Mouse (Mus musculus) spleen, adult 2 months (tissue): ENCODE data around the gene Zcchc4. TPM values are rescaled to one million over a fixed set of nuclear protein-coding genes. Genes with fewer than 3 reads are reported as not detected.

Source experiments
- DNase-seq, 2 experiments: peaks; one replicate each; pipeline versions ENCODE4 v3.0.0 to v3.0.0-alpha.2; 2012 to 2021; ENCODE audit warnings: low spot score in 2 of 2, low read depth in 1 of 2
- H3K27ac ChIP-seq: fragments of 200-500 bp; 2 replicates; pipeline ENCODE4 v1.5.1; 2012; ENCODE audit warnings: low read length, inconsistent platforms; ENCODE audit not compliant: insufficient read depth
- H3K27me3 ChIP-seq: fragments of 200-500 bp; 2 replicates; pipeline ENCODE4 v1.6.1; 2012; ENCODE audit warnings: mild to moderate bottlenecking, moderate library complexity, low read length, inconsistent platforms; ENCODE audit not compliant: control insufficient read depth, insufficient read depth
- H3K36me3 ChIP-seq: fragments of 200-500 bp; 2 replicates; pipeline ENCODE4 v1.6.1; 2012; ENCODE audit warnings: mild to moderate bottlenecking, low read length, inconsistent platforms; ENCODE audit not compliant: control insufficient read depth, insufficient read depth
- H3K4me1 ChIP-seq: fragments of 200-500 bp; 2 replicates; pipeline ENCODE4 v1.6.1; 2011; ENCODE audit warnings: inconsistent platforms; ENCODE audit not compliant: control insufficient read depth, insufficient read depth, insufficient read length
- H3K4me3 ChIP-seq: fragments of 200-500 bp; 2 replicates; pipeline ENCODE4 v1.5.1; 2011; ENCODE audit warnings: mild to moderate bottlenecking, inconsistent platforms; ENCODE audit not compliant: insufficient read depth, insufficient read length; ENCODE audit errors: extremely low read depth
- CTCF ChIP-seq: fragments of 200-500 bp; IDR thresholded peaks from 2 replicates; pipeline ENCODE4 v1.5.1; 2011; ENCODE audit warnings: mild to moderate bottlenecking, inconsistent platforms; ENCODE audit not compliant: insufficient read depth, insufficient read length, insufficient replicate concordance; ENCODE audit errors: extremely low read depth
- POLR2A ChIP-seq: fragments of 200-500 bp; IDR thresholded peaks from 2 replicates; pipeline ENCODE4 v1.6.1; 2011; ENCODE audit warnings: low read depth, low read length, inconsistent platforms
- WGBS: fragments of 180-500 bp; shearing (Covaris S2); methylation state at CpG from one replicate; pipeline ENCODE4 v1.1.7; 2018; 5-methylcytosine and 5-hydroxymethylcytosine counted together
- polyA plus RNA-seq: library from polyadenylated mRNA; depleted of rRNA; stranded (reverse); fragments of >200 nt; gene quantifications from 2 replicates; pipeline ENCODE4 v1.2.3, GENCODE M21; 2012

Zcchc4 gene
- polyA plus RNA-seq, 1 experiment: 5.0 TPM

DNA sequence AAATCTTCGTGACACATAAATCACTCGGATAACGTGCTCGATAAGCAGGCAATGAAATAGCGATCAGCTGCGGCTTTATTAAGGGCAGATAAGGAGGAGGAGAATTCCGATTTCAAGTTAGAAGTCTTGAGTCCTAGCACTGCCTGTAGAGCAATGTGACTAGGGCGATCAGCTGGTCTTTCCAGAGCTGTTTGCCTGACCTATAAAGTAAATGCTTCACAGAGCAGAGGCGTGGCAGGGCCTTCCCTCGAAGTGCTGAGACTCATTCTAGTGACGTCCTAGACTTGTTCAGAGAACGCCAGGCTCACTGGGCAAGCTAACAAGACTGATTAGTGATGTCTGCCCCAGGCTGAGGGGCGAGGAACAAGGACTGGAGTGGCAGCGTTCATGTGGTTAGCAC lies 35.8 kb downstream of the Zcchc4 start:
- Histone ChIP-seq H3K27ac (no peak overlapping the region), H3K4me3 (no peak overlapping the region), H3K4me1 (no peaks in the 10 kb centered on the region), H3K36me3 (peaks cover 16% of the 10 kb centered on the region), H3K27me3 (no peaks in the 10 kb centered on the region)
- no peak for DNase-seq
- 91% methylated on average over 14 of the region's 14 CpGs for WGBS
- TF ChIP-seq CTCF: no peak

DNA sequence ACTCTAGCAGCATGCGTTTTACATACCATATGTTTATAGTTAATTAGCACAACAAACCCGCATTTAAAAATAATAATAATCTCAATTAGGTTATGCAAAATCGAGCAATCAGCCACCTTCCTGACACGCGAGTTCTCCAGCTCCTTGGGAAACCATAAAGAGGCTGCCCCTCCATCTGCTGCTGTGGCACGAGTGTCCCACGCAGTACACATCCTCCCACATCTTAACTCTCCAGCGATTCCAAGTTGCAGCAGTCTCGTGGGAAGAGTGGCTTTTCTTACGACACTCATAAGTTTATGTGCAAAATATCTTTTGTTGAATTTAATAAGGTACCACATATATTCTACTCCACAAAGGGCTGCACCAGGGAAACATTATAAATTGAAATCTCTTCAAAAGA lies 37.2 kb downstream of the Zcchc4 start:
- no peak for TF ChIP-seq POLR2A
- TF ChIP-seq CTCF: no peak
- Histone ChIP-seq H3K27me3 (no peaks in the 10 kb centered on the region), H3K4me3 (no peak overlapping the region), H3K27ac (no peak overlapping the region), H3K36me3 (peaks cover 13% of the 10 kb centered on the region), H3K4me1 (no peaks in the 10 kb centered on the region)
- 95% methylated on average over 10 of the region's 10 CpGs for WGBS
- DNase-seq: no peak

DNA sequence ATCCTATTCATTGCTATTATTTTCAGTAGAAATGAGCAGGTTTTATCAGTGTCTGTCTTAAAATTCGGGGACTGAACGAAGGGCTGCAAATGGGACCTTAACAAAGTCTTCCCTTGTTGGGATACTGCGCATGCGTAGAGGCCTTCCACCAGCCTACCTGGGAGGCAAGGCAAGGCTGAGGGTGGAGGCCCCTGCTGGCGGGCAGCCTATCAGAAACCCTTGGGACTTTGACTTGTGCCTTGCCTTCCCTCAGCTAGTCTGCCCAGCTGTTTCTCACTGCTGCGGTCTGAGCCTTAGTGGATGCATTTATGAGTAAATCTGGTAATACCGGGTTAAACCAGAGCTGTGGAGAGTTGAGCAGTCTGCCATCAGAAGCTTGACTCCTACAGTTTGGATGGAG lies 38.1 kb downstream of the Zcchc4 start:
- no peak overlapping the region for H3K27ac ChIP-seq

DNA sequence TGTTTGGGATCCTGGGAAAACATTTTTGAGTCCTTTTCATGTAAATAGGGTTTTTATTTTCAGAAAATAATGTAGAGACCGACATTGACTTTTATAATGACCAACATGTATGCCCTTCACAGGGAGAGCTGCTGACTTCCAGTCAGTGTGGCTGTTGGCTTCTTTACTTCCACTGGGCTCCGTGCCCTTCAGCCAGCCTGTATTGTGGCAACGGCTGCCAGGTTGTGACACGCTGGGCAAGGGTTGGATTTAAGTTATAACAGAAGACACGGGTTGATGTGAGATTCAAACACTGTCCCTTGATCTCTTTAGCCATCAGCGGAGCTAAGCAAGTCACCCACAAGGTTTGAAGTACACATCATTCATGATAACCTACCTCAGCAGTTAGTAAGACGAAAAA lies 43.5 kb downstream of the Zcchc4 start:
- WGBS: 94% methylated on average over 7 of the region's 7 CpGs
- DNase-seq: no peak
- TF ChIP-seq CTCF (no peak), POLR2A (no peak)
- Histone ChIP-seq H3K36me3 (peaks cover 13% of the 10 kb centered on the region), H3K4me1 (no peaks in the 10 kb centered on the region), H3K27me3 (no peaks in the 10 kb centered on the region), H3K4me3 (no peak overlapping the region), H3K27ac (no peak overlapping the region)

More for the DNA sequence above, 38.1 kb downstream of the Zcchc4 start:
- Histone ChIP-seq H3K4me1 (no peaks in the 10 kb centered on the region), H3K27me3 (no peaks in the 10 kb centered on the region), H3K36me3 (peaks cover 11% of the 10 kb centered on the region), H3K4me3 (no peak overlapping the region)
- DNase-seq: no peak
- TF ChIP-seq POLR2A (no peak), CTCF (no peak)
- 96% methylated on average over 7 of the region's 7 CpGs for WGBS

DNA sequence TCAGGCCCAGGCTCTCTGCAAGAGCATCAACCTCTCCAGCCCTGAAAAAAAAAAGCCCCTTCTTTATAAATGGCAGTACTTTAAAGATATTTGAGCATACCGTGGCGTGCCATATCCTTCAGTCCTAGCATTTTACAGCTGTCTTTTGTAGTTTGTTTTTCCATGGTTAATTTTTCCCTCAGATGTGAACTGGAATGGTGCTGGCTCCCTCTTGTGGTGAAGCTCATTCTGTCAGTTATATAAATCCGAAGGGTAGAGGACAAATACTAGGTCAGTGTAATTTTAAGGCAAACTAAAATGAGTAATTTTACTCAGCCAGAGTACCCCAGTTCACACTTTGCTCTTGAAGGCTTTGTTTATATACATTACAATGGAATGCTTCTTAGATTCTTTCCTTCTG lies 46.5 kb downstream of the Zcchc4 start:
- 64% methylated on average over 3 of the region's 3 CpGs for WGBS
- no peaks in the 10 kb centered on the region for H3K4me1 ChIP-seq

DNA sequence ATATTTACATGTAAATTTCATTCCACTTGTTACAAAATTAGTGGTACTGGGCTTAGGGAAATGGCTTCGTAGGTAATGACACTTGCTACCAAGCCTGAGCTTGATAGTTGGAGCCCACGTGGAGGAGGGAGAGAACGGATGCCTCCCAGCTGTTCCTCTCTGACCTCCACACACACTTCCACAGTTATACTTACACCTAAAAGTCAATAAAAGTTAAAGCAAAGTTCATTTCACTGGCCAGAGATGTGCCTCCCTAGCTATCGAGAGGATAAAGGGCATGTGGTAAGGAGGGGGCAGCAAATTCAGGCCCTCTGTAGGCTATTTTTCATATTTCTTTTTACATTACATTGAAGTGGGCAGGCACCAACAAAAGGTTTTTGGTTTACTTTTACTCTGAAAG lies 52.7 kb downstream of the Zcchc4 start:
- DNase-seq: no peak
- Histone ChIP-seq H3K4me1 (no peaks in the 10 kb centered on the region), H3K27me3 (no peaks in the 10 kb centered on the region), H3K36me3 (no peaks in the 10 kb centered on the region), H3K27ac (no peak overlapping the region), H3K4me3 (no peak overlapping the region)
- WGBS: 95% methylated on average over 4 of the region's 4 CpGs
- TF ChIP-seq POLR2A (no peak), CTCF (no peak)

More for the DNA sequence above, 46.5 kb downstream of the Zcchc4 start:
- Histone ChIP-seq H3K36me3 (peaks cover 10% of the 10 kb centered on the region), H3K27me3 (no peaks in the 10 kb centered on the region), H3K27ac (no peak overlapping the region), H3K4me3 (no peak overlapping the region)
- DNase-seq: no peak
- no peak for TF ChIP-seq CTCF
- no peak for TF ChIP-seq POLR2A

DNA sequence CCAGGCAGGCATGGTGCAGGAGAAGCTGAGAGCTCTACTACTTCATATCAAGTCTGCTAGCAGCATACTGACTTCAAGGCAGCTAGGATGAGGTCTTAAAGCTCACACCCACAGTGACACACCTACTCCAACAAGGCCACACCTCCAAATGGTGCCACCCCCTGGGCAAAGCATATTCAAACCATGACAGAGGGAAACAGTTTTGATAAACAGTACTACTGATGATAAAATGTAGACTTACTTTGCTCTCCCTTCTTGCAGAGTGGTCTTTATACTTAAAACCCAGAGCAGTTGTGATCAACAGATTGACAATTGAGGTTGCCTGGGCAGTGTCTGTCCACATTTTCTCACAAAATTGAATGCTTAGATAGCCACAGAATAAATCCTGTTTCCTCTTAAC lies 57.8 kb downstream of the Zcchc4 start:
- 0 out of 2 replicates have a peak, but pooled peaks cover 4% of the 10 kb centered on the region for H3K36me3 ChIP-seq
- no peak for DNase-seq
- H3K27ac ChIP-seq: no peak overlapping the region
- no peaks in the 10 kb centered on the region for H3K27me3 ChIP-seq
- H3K4me1 ChIP-seq: no peaks in the 10 kb centered on the region
- TF ChIP-seq CTCF (no peak), POLR2A (no peak)
- H3K4me3 ChIP-seq: no peak overlapping the region
